Mouse (Mus musculus): Measurements from ENCODE around the gene Rab11fip5.

Gene Rab11fip5

GRCm38 (mm10) chr6:85373066-85373860, 1.2 kb downstream of the Rab11fip5 start:
- no peak for DNase-seq (ENCODE audit: low spot score)

GRCm38 (mm10) chr6:85372496-85372895, 1.9 kb downstream of the Rab11fip5 start:
- DNase-seq (ENCODE audit: low spot score), result no peak

- DNase-seq (ENCODE audit: low spot score), result no peak
Measured at GRCm38 (mm10) chr6:85371859-85372405, 2.5 kb downstream of the Rab11fip5 start.

GRCm38 (mm10) chr6:85370666-85371430, 3.6 kb downstream of the Rab11fip5 start:
- no peak for DNase-seq (ENCODE audit: low spot score)

- DNase-seq (ENCODE audit: low spot score), result no peak
Measured at GRCm38 (mm10) chr6:85370041-85370440, 4.4 kb downstream of the Rab11fip5 start.

- peak; percentile 67 for DNase-seq (ENCODE audit: low spot score)
Measured at GRCm38 (mm10) chr6:85369181-85369860, 5.1 kb downstream of the Rab11fip5 start.

- DNase-seq (ENCODE audit: low spot score), result no peak
Measured at GRCm38 (mm10) chr6:85368722-85369121, 5.7 kb downstream of the Rab11fip5 start.

- DNase-seq (ENCODE audit: low spot score), result no peak
Measured at GRCm38 (mm10) chr6:85368166-85368565, 6.3 kb downstream of the Rab11fip5 start.

- DNase-seq (ENCODE audit: low spot score), result no peak
Measured at GRCm38 (mm10) chr6:85366387-85366786, 8.0 kb downstream of the Rab11fip5 start.

- DNase-seq (ENCODE audit: low spot score), result no peak
Measured at GRCm38 (mm10) chr6:85364439-85364838, 10.0 kb downstream of the Rab11fip5 start.

GRCm38 (mm10) chr6:85363906-85364260, 10.6 kb downstream of the Rab11fip5 start:
- no peak for DNase-seq (ENCODE audit: low spot score)

GRCm38 (mm10) chr6:85363231-85363905, 11.1 kb downstream of the Rab11fip5 start:
- no peak for DNase-seq (ENCODE audit: low spot score)

- DNase-seq (ENCODE audit: low spot score), result no peak
Measured at GRCm38 (mm10) chr6:85362610-85363009, 11.8 kb downstream of the Rab11fip5 start.

- DNase-seq (ENCODE audit: low spot score), result no peak
Measured at GRCm38 (mm10) chr6:85360311-85360710, 14.1 kb downstream of the Rab11fip5 start.

GRCm38 (mm10) chr6:85358877-85359276, 15.6 kb downstream of the Rab11fip5 start:
- DNase-seq (ENCODE audit: low spot score), result no peak

- no peak for DNase-seq (ENCODE audit: low spot score)
Measured at GRCm38 (mm10) chr6:85356682-85357465, 17.6 kb downstream of the Rab11fip5 start.

GRCm38 (mm10) chr6:85355753-85356152, 18.7 kb downstream of the Rab11fip5 start:
- no peak for DNase-seq (ENCODE audit: low spot score)

- no peak for DNase-seq (ENCODE audit: low spot score)
Measured at GRCm38 (mm10) chr6:85354709-85355108, 19.7 kb downstream of the Rab11fip5 start.

GRCm38 (mm10) chr6:85353706-85354105, 20.7 kb downstream of the Rab11fip5 start:
- no peak for DNase-seq (ENCODE audit: low spot score)

GRCm38 (mm10) chr6:85350157-85350556, 24.3 kb downstream of the Rab11fip5 start:
- DNase-seq (ENCODE audit: low spot score), result no peak

- DNase-seq (ENCODE audit: low spot score), result peak; percentile 77
Measured at GRCm38 (mm10) chr6:85349246-85349645, 25.2 kb downstream of the Rab11fip5 start.
